Mouse (Mus musculus) limb, embryonic 15.5 days (tissue): Measurements from ENCODE around the gene Erich6. TPM values are rescaled to one million over a fixed set of nuclear protein-coding genes. Genes with fewer than 3 reads are reported as not detected.
"Not testable (repeated sequence)": the region's sequence is repeated elsewhere in the genome, so short reads cannot be mapped to it uniquely, and the experiment has no call there.

ENCODE experiments used
- ATAC-seq: fragments of 200-750 bp; cut with Nextera tagmentation; 2 replicates; pipeline ENCODE4 v1.8.0; 2017; ENCODE audit warnings: low read depth, moderate TSS enrichment; ENCODE audit not compliant: insufficient number of reproducible peaks, low FRiP score, low TSS enrichment
- H3K27ac ChIP-seq: fragments of 300-500 bp; sonication (generic); 2 replicates; pipeline ENCODE4 v1.5.1; 2015; ENCODE audit warnings: moderate library complexity, mild to moderate bottlenecking, inconsistent platforms
- H3K27me3 ChIP-seq: fragments of 300-500 bp; sonication (generic); 2 replicates; pipeline ENCODE4 v1.6.1; 2015; ENCODE audit warnings: inconsistent platforms
- H3K36me3 ChIP-seq: fragments of 300-500 bp; sonication (generic); 2 replicates; pipeline ENCODE4 v1.6.1; 2015; ENCODE audit warnings: inconsistent platforms
- H3K4me1 ChIP-seq: fragments of 300-500 bp; sonication (generic); 2 replicates; pipeline ENCODE4 v1.6.1; 2015; ENCODE audit warnings: inconsistent platforms
- H3K4me2 ChIP-seq: fragments of 300-500 bp; sonication (generic); 2 replicates; pipeline ENCODE4 v1.6.1; 2015; ENCODE audit warnings: mild to moderate bottlenecking, inconsistent platforms
- H3K4me3 ChIP-seq: fragments of 300-500 bp; sonication (generic); 2 replicates; pipeline ENCODE4 v1.5.1; 2015; ENCODE audit warnings: mild to moderate bottlenecking, inconsistent platforms
- H3K9ac ChIP-seq: fragments of 300-500 bp; sonication (generic); 2 replicates; pipeline ENCODE4 v1.6.1; 2015; ENCODE audit warnings: inconsistent platforms
- H3K9me3 ChIP-seq: fragments of 300-500 bp; sonication (generic); 2 replicates; pipeline ENCODE4 v1.6.1; 2016; ENCODE audit warnings: inconsistent platforms
- WGBS: fragments of 180-500 bp; shearing (Covaris S2); methylation state at CpG from one replicate; pipeline ENCODE4 v1.1.7; 2015; 5-methylcytosine and 5-hydroxymethylcytosine counted together
- polyA plus RNA-seq: library from polyadenylated mRNA; unstranded; fragments of >200 nt; fragmentation: Nextera tagmentation; extraction: Ambion mirVana; gene quantifications from 2 replicates; pipeline ENCODE4 v1.2.1, GENCODE M21; 2015

Gene Erich6
- polyA plus RNA-seq, 1 experiment from 2014 or later, result 0.06 TPM

- no peak for ATAC-seq
- Histone ChIP-seq H3K4me2 (no peak overlapping the region), H3K36me3 (no peaks in the 10 kb centered on the region), H3K4me1 (no peaks in the 10 kb centered on the region), H3K9ac (no peak overlapping the region), H3K27ac (no peak overlapping the region), H3K4me3 (no peak overlapping the region), H3K9me3 (no peaks in the 10 kb centered on the region), H3K27me3 (no peaks in the 10 kb centered on the region)
- 78% methylated on average over 4 of the region's 4 CpGs for WGBS
Measured at GRCm38 (mm10) chr3:58624981-58625380, 12.0 kb downstream of the Erich6 start.

GRCm38 (mm10) chr3:58622665-58623394 is 14.2 kb downstream of the Erich6 start:
- Histone ChIP-seq H3K4me3 (no peak overlapping the region), H3K4me2 (no peak overlapping the region), H3K27me3 (no peaks in the 10 kb centered on the region), H3K27ac (no peak overlapping the region), H3K9ac (no peak overlapping the region), H3K36me3 (no peaks in the 10 kb centered on the region), H3K4me1 (no peaks in the 10 kb centered on the region), H3K9me3 (no peaks in the 10 kb centered on the region)
- WGBS, result 63% methylated on average over 3 of the region's 3 CpGs
- ATAC-seq, result no peak

- Histone ChIP-seq H3K4me3 (no peak overlapping the region), H3K9me3 (no peaks in the 10 kb centered on the region), H3K27me3 (no peaks in the 10 kb centered on the region), H3K4me2 (no peak overlapping the region), H3K27ac (no peak overlapping the region), H3K4me1 (no peaks in the 10 kb centered on the region), H3K9ac (no peak overlapping the region), H3K36me3 (no peaks in the 10 kb centered on the region)
- 80% methylated on average over 7 of the region's 7 CpGs for WGBS
- ATAC-seq, result no peak
Measured at GRCm38 (mm10) chr3:58621066-58621465, 15.9 kb downstream of the Erich6 start.

GRCm38 (mm10) chr3:58609985-58610384 is 27.0 kb downstream of the Erich6 start:
- ATAC-seq, result no peak
- H3K27ac ChIP-seq, result no peak overlapping the region
- no peak overlapping the region for H3K4me3 ChIP-seq
- no peak overlapping the region for H3K4me2 ChIP-seq
- no peaks in the 10 kb centered on the region for H3K9me3 ChIP-seq
- WGBS, result 79% methylated on average over 5 of the region's 5 CpGs
- H3K4me1 ChIP-seq, result no peaks in the 10 kb centered on the region
- no peaks in the 10 kb centered on the region for H3K36me3 ChIP-seq
- no peaks in the 10 kb centered on the region for H3K27me3 ChIP-seq
- no peak overlapping the region for H3K9ac ChIP-seq

GRCm38 (mm10) chr3:58608506-58608905 is 28.5 kb downstream of the Erich6 start:
- no peak overlapping the region for H3K27ac ChIP-seq
- no peaks in the 10 kb centered on the region for H3K4me1 ChIP-seq
- H3K27me3 ChIP-seq, result no peaks in the 10 kb centered on the region
- H3K4me2 ChIP-seq, result no peak overlapping the region
- 61% methylated on average over 4 of the region's 4 CpGs for WGBS
- H3K9me3 ChIP-seq, result no peaks in the 10 kb centered on the region
- H3K9ac ChIP-seq, result no peak overlapping the region
- no peak for ATAC-seq
- H3K4me3 ChIP-seq, result no peak overlapping the region
- no peaks in the 10 kb centered on the region for H3K36me3 ChIP-seq

- Histone ChIP-seq H3K4me2 (no peak overlapping the region), H3K27ac (no peak overlapping the region), H3K4me3 (no peak overlapping the region), H3K36me3 (peaks cover 27% of the 10 kb centered on the region), H3K27me3 (no peaks in the 10 kb centered on the region), H3K9ac (no peak overlapping the region), H3K4me1 (no peaks in the 10 kb centered on the region), H3K9me3 (no peaks in the 10 kb centered on the region)
- 82% methylated on average over 5 of the region's 5 CpGs for WGBS
- ATAC-seq, result no peak
Measured at GRCm38 (mm10) chr3:58593623-58594022, 43.4 kb downstream of the Erich6 start.

- H3K4me3 ChIP-seq, H3K9ac ChIP-seq, ATAC-seq, H3K4me2 ChIP-seq, H3K4me1 ChIP-seq, H3K27me3 ChIP-seq, H3K27ac ChIP-seq, H3K9me3 ChIP-seq: not testable (repeated sequence)
- peaks cover 29% of the 10 kb centered on the region for H3K36me3 ChIP-seq
- WGBS, result 81% methylated on average over 7 of the region's 7 CpGs
Measured at GRCm38 (mm10) chr3:58592666-58593065, 44.3 kb downstream of the Erich6 start.

- H3K27me3 ChIP-seq, H3K27ac ChIP-seq, H3K4me1 ChIP-seq, H3K4me3 ChIP-seq, H3K9ac ChIP-seq, H3K4me2 ChIP-seq, H3K9me3 ChIP-seq, ATAC-seq: not testable (repeated sequence)
- 81% methylated on average over 4 of the region's 4 CpGs for WGBS
- peaks cover 47% of the 10 kb centered on the region for H3K36me3 ChIP-seq
Measured at GRCm38 (mm10) chr3:58590544-58590943, 46.5 kb downstream of the Erich6 start.

- Histone ChIP-seq H3K4me3 (no peak overlapping the region), H3K4me1 (0 out of 2 replicates have a peak, but pooled peaks cover 8% of the 10 kb centered on the region), H3K27ac (no peak overlapping the region), H3K4me2 (no peak overlapping the region), H3K27me3 (no peaks in the 10 kb centered on the region), H3K9ac (no peak overlapping the region), H3K36me3 (peaks cover 23% of the 10 kb centered on the region), H3K9me3 (no peaks in the 10 kb centered on the region)
- ATAC-seq, result no peak
- 79% methylated on average over 5 of the region's 5 CpGs for WGBS
Measured at GRCm38 (mm10) chr3:58582788-58583426, 54.1 kb downstream of the Erich6 start.

GRCm38 (mm10) chr3:58582297-58582696 is 54.7 kb downstream of the Erich6 start:
- peaks cover 17% of the 10 kb centered on the region for H3K36me3 ChIP-seq
- WGBS, result 83% methylated on average over 5 of the region's 5 CpGs
- no peak overlapping the region for H3K9ac ChIP-seq
- 0 out of 2 replicates have a peak, but pooled peaks cover 10% of the 10 kb centered on the region for H3K4me1 ChIP-seq
- no peaks in the 10 kb centered on the region for H3K9me3 ChIP-seq
- H3K27me3 ChIP-seq, result no peaks in the 10 kb centered on the region
- H3K27ac ChIP-seq, result no peak overlapping the region
- H3K4me3 ChIP-seq, result no peak overlapping the region
- no peak for ATAC-seq
- no peak overlapping the region for H3K4me2 ChIP-seq

GRCm38 (mm10) chr3:58581530-58581929 is 55.5 kb downstream of the Erich6 start:
- ATAC-seq, result no peak
- 0 out of 2 replicates have a peak, but pooled peaks cover 10% of the 10 kb centered on the region for H3K4me1 ChIP-seq
- H3K27ac ChIP-seq, result no peak overlapping the region
- H3K9ac ChIP-seq, result no peak overlapping the region
- H3K36me3 ChIP-seq, result peaks cover 10% of the 10 kb centered on the region
- H3K4me2 ChIP-seq, result no peak overlapping the region
- H3K9me3 ChIP-seq, result no peaks in the 10 kb centered on the region
- H3K4me3 ChIP-seq, result no peak overlapping the region
- 84% methylated on average over 4 of the region's 4 CpGs for WGBS
- H3K27me3 ChIP-seq, result no peaks in the 10 kb centered on the region

- 11% methylated on average over 8 of the region's 8 CpGs for WGBS
- H3K4me2 ChIP-seq, result peak overlapping the region; percentile 40
- ATAC-seq, result no peak
- no peaks in the 10 kb centered on the region for H3K27me3 ChIP-seq
- H3K36me3 ChIP-seq, result 0 out of 2 replicates have a peak, but pooled peaks cover 2% of the 10 kb centered on the region
- peak overlapping the region; percentile 85 for H3K4me3 ChIP-seq
- H3K4me1 ChIP-seq, result 0 out of 2 replicates have a peak, but pooled peaks cover 9% of the 10 kb centered on the region
- H3K27ac ChIP-seq, result peak overlapping the region; percentile 99; the same call in 1 of the 2 replicates
- H3K9me3 ChIP-seq, result no peaks in the 10 kb centered on the region
- peak overlapping the region; percentile 93; the same call in 1 of the 2 replicates for H3K9ac ChIP-seq
Measured at GRCm38 (mm10) chr3:58577506-58578050, 59.4 kb downstream of the Erich6 start.
